Mouse (Mus musculus) neural tube, embryonic 15.5 days (tissue): Measurements from ENCODE around the gene Slc2a8. TPM values are rescaled to one million over a fixed set of nuclear protein-coding genes. Genes with fewer than 3 reads are reported as not detected.

Source experiments
- ATAC-seq: fragments of 200-750 bp; cut with Nextera tagmentation; 2 replicates; pipeline ENCODE4 v1.8.0; 2017; ENCODE audit warnings: mild to moderate bottlenecking, moderate TSS enrichment, moderate library complexity; ENCODE audit not compliant: low FRiP score
- H3K27ac ChIP-seq: fragments of 300-500 bp; sonication (generic); replicated peaks from 2 replicates; pipeline ENCODE4 v1.5.1; 2015; ENCODE audit warnings: mild to moderate bottlenecking, inconsistent platforms
- H3K27me3 ChIP-seq: fragments of 300-500 bp; sonication (generic); replicated peaks from 2 replicates; pipeline ENCODE4 v1.6.1; 2015; ENCODE audit warnings: inconsistent platforms
- H3K36me3 ChIP-seq: fragments of 300-500 bp; sonication (generic); 2 replicates; pipeline ENCODE4 v1.6.1; 2015; ENCODE audit warnings: inconsistent platforms
- H3K4me1 ChIP-seq: fragments of 300-500 bp; sonication (generic); 2 replicates; pipeline ENCODE4 v1.6.1; 2015; ENCODE audit warnings: inconsistent platforms
- H3K4me2 ChIP-seq: fragments of 300-500 bp; sonication (generic); 2 replicates; pipeline ENCODE4 v1.6.1; 2015; ENCODE audit warnings: inconsistent platforms, mild to moderate bottlenecking, moderate library complexity
- H3K4me3 ChIP-seq: fragments of 300-500 bp; sonication (generic); replicated peaks from 2 replicates; pipeline ENCODE4 v1.5.1; 2015; ENCODE audit warnings: mild to moderate bottlenecking, inconsistent platforms
- H3K9ac ChIP-seq: fragments of 300-500 bp; sonication (generic); replicated peaks from 2 replicates; pipeline ENCODE4 v1.6.1; 2015; ENCODE audit warnings: mild to moderate bottlenecking, inconsistent platforms
- H3K9me3 ChIP-seq: fragments of 300-500 bp; sonication (generic); replicated peaks from 2 replicates; pipeline ENCODE4 v1.6.1; 2016; ENCODE audit warnings: inconsistent platforms
- WGBS: fragments of 180-500 bp; shearing (Covaris S2); methylation state at CpG from one replicate; pipeline ENCODE4 v1.1.7; 2015; ENCODE audit warnings: mixed read lengths; 5-methylcytosine and 5-hydroxymethylcytosine counted together
- polyA plus RNA-seq: library from polyadenylated mRNA; unstranded; fragments of >200 nt; fragmentation: Nextera tagmentation; extraction: Ambion mirVana; gene quantifications from 2 replicates; pipeline ENCODE4 v1.2.1, GENCODE M21; 2015

The Slc2a8 gene
- polyA plus RNA-seq, 1 experiment from 2014 or later = 27.6 TPM

- Histone ChIP-seq H3K4me3 (no peak overlapping the region), H3K9me3 (no peaks in the 10 kb centered on the region), H3K36me3 (peaks cover 58% of the 10 kb centered on the region), H3K4me1 (peaks cover 7% of the 10 kb centered on the region; the same call in 1 of the 2 replicates), H3K27ac (no peak overlapping the region), H3K27me3 (no peaks in the 10 kb centered on the region), H3K9ac (no peak overlapping the region), H3K4me2 (no peak overlapping the region)
- peak; percentile 52; the same call in 1 of the 2 replicates for ATAC-seq
- 32% methylated on average over 10 of the region's 10 CpGs for WGBS
These were observed 53.5 kb downstream of the Slc2a8 start for GRCm38 (mm10) chr2:32928235-32928946.

GRCm38 (mm10) chr2:32927624-32928234 is 54.2 kb downstream of the Slc2a8 start:
- H3K9me3 ChIP-seq = no peaks in the 10 kb centered on the region
- ATAC-seq = no peak
- WGBS = 77% methylated on average over 15 of the region's 15 CpGs
- H3K27me3 ChIP-seq = no peaks in the 10 kb centered on the region
- no peak overlapping the region for H3K9ac ChIP-seq
- no peak overlapping the region for H3K27ac ChIP-seq
- H3K4me1 ChIP-seq = peaks cover 4% of the 10 kb centered on the region; the same call in 1 of the 2 replicates
- H3K4me2 ChIP-seq = no peak overlapping the region
- H3K36me3 ChIP-seq = peaks cover 58% of the 10 kb centered on the region
- H3K4me3 ChIP-seq = no peak overlapping the region

DNA sequence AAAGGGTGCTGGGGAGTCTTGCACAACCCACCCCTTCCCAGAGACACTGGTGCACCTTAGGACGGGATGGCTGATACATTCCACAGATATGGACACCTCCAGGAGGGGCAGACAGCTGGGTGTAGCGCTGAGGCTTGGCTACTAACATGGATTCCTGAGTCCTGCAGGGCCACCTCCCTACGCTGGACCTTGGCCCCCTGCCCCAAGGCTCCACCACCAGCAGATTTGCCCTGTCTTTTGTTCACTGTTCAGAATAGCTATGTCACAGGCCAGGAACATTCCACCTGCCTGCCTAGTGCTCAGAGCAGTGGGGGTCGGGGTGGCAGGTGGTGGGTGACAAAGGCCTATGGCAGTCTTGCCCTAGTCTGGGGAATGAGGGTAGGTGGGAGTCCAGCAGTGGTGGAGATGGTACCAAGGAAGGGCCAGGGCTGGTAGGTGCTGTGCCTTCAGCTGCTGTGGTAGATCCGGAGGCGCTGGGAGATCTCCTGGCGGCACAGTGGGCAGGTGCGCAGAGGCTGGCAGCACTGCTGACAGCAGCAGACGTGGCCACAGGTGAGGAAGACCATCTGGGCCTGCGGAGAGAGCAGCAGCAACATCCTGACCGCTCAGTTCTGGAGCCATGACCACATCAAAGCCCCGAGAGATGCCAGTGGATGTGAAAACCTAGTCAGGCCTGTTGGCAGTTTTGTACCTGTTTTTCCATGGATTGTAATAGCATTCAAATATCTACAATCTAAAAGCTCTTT is 55.4 kb downstream of the Slc2a8 start:
- H3K9me3 ChIP-seq = no peaks in the 10 kb centered on the region
- ATAC-seq = no peak
- no peaks in the 10 kb centered on the region for H3K4me1 ChIP-seq
- peaks cover 62% of the 10 kb centered on the region for H3K36me3 ChIP-seq
- H3K9ac ChIP-seq = no peak overlapping the region
- 93% methylated on average over 12 of the region's 12 CpGs for WGBS
- no peak overlapping the region for H3K4me3 ChIP-seq
- no peak overlapping the region for H3K27ac ChIP-seq
- H3K4me2 ChIP-seq = no peak overlapping the region
- H3K27me3 ChIP-seq = no peaks in the 10 kb centered on the region

GRCm38 (mm10) chr2:32924306-32924844 is 57.5 kb downstream of the Slc2a8 start:
- H3K27me3 ChIP-seq = no peaks in the 10 kb centered on the region
- no peak overlapping the region for H3K4me3 ChIP-seq
- H3K9ac ChIP-seq = no peak overlapping the region
- WGBS = 77% methylated on average over 10 of the region's 10 CpGs
- no peak overlapping the region for H3K4me2 ChIP-seq
- peaks cover 75% of the 10 kb centered on the region for H3K36me3 ChIP-seq
- H3K9me3 ChIP-seq = no peaks in the 10 kb centered on the region
- no peak overlapping the region for H3K27ac ChIP-seq
- no peak for ATAC-seq
- no peaks in the 10 kb centered on the region for H3K4me1 ChIP-seq

DNA sequence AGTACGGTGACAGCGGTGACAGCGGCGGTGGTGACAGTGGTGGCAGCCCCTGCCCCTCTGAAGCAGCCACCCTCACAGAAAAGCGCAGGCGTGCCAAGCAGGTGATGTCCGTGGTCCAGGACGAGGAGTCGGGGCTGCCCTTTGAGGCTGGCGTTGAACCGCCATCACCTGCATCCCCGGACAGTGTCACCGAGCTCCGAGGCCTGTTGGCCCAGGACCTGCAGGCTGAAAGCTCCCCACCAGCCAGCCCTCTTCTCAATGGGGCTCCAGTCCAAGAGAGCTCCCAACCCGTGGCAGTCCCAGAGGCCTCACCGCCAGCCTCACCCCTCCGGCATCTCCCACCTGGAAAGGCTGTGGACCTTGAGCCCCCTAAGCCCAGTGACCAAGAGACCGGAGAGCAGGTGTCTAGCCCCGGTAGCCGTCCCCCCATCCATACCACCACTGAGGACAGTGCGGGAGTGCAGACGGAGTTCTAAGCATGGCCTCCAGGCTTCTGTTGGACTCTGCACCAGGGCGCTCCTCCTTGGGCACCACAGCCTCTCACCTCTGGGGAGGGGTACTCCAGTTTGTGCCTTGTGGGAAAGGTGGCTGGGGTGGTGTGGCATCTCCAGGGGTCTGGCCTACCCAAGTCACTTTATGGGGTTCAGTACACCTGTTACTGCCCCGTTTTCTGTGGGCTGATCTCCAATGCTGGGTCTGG is 58.2 kb downstream of the Slc2a8 start:
- no peak overlapping the region for H3K27ac ChIP-seq
- H3K4me1 ChIP-seq = no peaks in the 10 kb centered on the region
- ATAC-seq = no peak
- H3K4me2 ChIP-seq = no peak overlapping the region
- no peak overlapping the region for H3K9ac ChIP-seq
- H3K36me3 ChIP-seq = peaks cover 74% of the 10 kb centered on the region
- H3K4me3 ChIP-seq = no peak overlapping the region
- WGBS = 95% methylated on average over 24 of the region's 24 CpGs
- H3K9me3 ChIP-seq = no peaks in the 10 kb centered on the region
- H3K27me3 ChIP-seq = no peaks in the 10 kb centered on the region

Other genes starting within 250 kb of the Slc2a8 start
- 2.9 and 3.6 TPM in 2 replicates for gene 6330409D20Rik, start 241.1 kb downstream of the Slc2a8 start, polyA plus RNA-seq
- 54.4 and 60.6 TPM in 2 replicates for gene Tor2a, start 224.8 kb downstream of the Slc2a8 start, polyA plus RNA-seq
- 0.50 and 0.70 TPM in 2 replicates for gene Ttc16, start 206.4 kb downstream of the Slc2a8 start, polyA plus RNA-seq
- gene Ptrh1, start 206.3 kb downstream of the Slc2a8 start, polyA plus RNA-seq = 6.1 and 7.5 TPM in 2 replicates
- gene Cfap157, start 197.7 kb downstream of the Slc2a8 start, polyA plus RNA-seq = 1.1 and 2.1 TPM in 2 replicates
- gene Stxbp1, start 134.8 kb downstream of the Slc2a8 start, polyA plus RNA-seq = 276 and 315 TPM in 2 replicates
- gene Fam129b, start 106.0 kb downstream of the Slc2a8 start, polyA plus RNA-seq = 30.7 and 34.7 TPM in 2 replicates
- gene Rpl12, start 20.5 kb downstream of the Slc2a8 start, polyA plus RNA-seq = 104 and 116 TPM in 2 replicates
- 22.0 and 23.5 TPM in 2 replicates for gene Lrsam1, start 20.5 kb downstream of the Slc2a8 start, polyA plus RNA-seq
- 49.6 and 62.3 TPM in 2 replicates for gene Garnl3, start 149.6 kb upstream of the Slc2a8 start, polyA plus RNA-seq
- 12.0 and 18.0 TPM in 2 replicates for gene Angptl2, start 234.0 kb upstream of the Slc2a8 start, polyA plus RNA-seq